Mouse (Mus musculus) frontal cortex, postnatal 10 days (tissue): ENCODE results near the gene Slc17a9.

Experiments
- DNase-seq, 2 experiments: peaks; one replicate each; pipeline ENCODE4 v3.0.0; 2022; ENCODE audit warnings: low spot score in 2 of 2, mixed read lengths in 1 of 2

Slc17a9 gene

GRCm38 (mm10) chr2:180754976-180755688, 30.1 kb downstream of the Slc17a9 start:
- no peak for DNase-seq

GRCm38 (mm10) chr2:180755896-180756295, 30.8 kb downstream of the Slc17a9 start:
- no peak for DNase-seq

GRCm38 (mm10) chr2:180756786-180757185, 31.7 kb downstream of the Slc17a9 start:
- no peak for DNase-seq

GRCm38 (mm10) chr2:180758513-180759263, 33.6 kb downstream of the Slc17a9 start:
- DNase-seq = no peak

- no peak for DNase-seq
These were observed 39.9 kb downstream of the Slc17a9 start for GRCm38 (mm10) chr2:180764986-180765385.

GRCm38 (mm10) chr2:180765713-180766112, 40.6 kb downstream of the Slc17a9 start:
- DNase-seq = no peak

GRCm38 (mm10) chr2:180775223-180775622, 50.2 kb downstream of the Slc17a9 start:
- no peak for DNase-seq

- no peak for DNase-seq
These were observed 50.6 kb downstream of the Slc17a9 start for GRCm38 (mm10) chr2:180775641-180776040.

- no peak for DNase-seq
These were observed 51.7 kb downstream of the Slc17a9 start, which contains the start of gene Bhlhe23 for GRCm38 (mm10) chr2:180776793-180777192. Gene Bhlhe23, minus strand, starts transcription at chr2:180776900.

GRCm38 (mm10) chr2:180779226-180780104, 54.4 kb downstream of the Slc17a9 start:
- peak in 1 of 2 experiments; percentile 69 for DNase-seq

- no peak for DNase-seq
These were observed 55.2 kb downstream of the Slc17a9 start for GRCm38 (mm10) chr2:180780282-180780681.

- no peak for DNase-seq
These were observed 61.7 kb downstream of the Slc17a9 start for GRCm38 (mm10) chr2:180786732-180787131.

GRCm38 (mm10) chr2:180787566-180788232, 62.6 kb downstream of the Slc17a9 start:
- DNase-seq = no peak

GRCm38 (mm10) chr2:180788386-180788785, 63.3 kb downstream of the Slc17a9 start:
- no peak for DNase-seq

- peak in 1 of 2 experiments; percentile 28 for DNase-seq
These were observed 63.8 kb downstream of the Slc17a9 start for GRCm38 (mm10) chr2:180788843-180789242.

GRCm38 (mm10) chr2:180791674-180792073, 66.6 kb downstream of the Slc17a9 start:
- peak; percentile 41 to 43 for DNase-seq
